Mouse (Mus musculus) G1E (cell line): ENCODE measurements around the gene Chrm1. TPM values are rescaled to one million over a fixed set of nuclear protein-coding genes. Genes with fewer than 3 reads are reported as not detected.

Experiments
- ATAC-seq: 2 replicates; pipeline ENCODE4 v1.8.0; 2016; ENCODE audit warnings: mild to moderate bottlenecking; ENCODE audit not compliant: insufficient number of reproducible peaks, poor library complexity, low FRiP score, severe bottlenecking; ENCODE audit errors: extremely low read depth
- DNase-seq: peaks from one replicate; pipeline ENCODE4 v3.0.0; 2012; ENCODE audit warnings: low spot score
- H3K27me3 ChIP-seq: 2 replicates; pipeline ENCODE4 v1.6.1; 2012; ENCODE audit warnings: mild to moderate bottlenecking, low read length, inconsistent platforms; ENCODE audit not compliant: insufficient read depth
- H3K36me3 ChIP-seq: replicated peaks from 2 replicates; pipeline ENCODE3; 2012; ENCODE audit warnings: mild to moderate bottlenecking, inconsistent platforms
- H3K4me1 ChIP-seq: 2 replicates; pipeline ENCODE4 v1.6.1; 2012; ENCODE audit warnings: low read depth, low read length, inconsistent platforms, mixed read lengths; ENCODE audit not compliant: insufficient read depth
- H3K4me3 ChIP-seq: 2 replicates; pipeline ENCODE4 v1.5.1; 2012; ENCODE audit warnings: low read depth, mild to moderate bottlenecking, inconsistent platforms, low read length, moderate library complexity, mixed read lengths
- H3K9me3 ChIP-seq: replicated peaks from 2 replicates; pipeline ENCODE4 v1.6.1; 2012; ENCODE audit warnings: inconsistent platforms
- CTCF ChIP-seq: IDR thresholded peaks from 2 replicates; pipeline ENCODE4 v1.5.1; 2012; ENCODE audit warnings: low read depth, low read length, inconsistent platforms, mixed read lengths
- GATA1 ChIP-seq: IDR thresholded peaks from 2 replicates; pipeline ENCODE4 v1.6.1; 2012; ENCODE audit warnings: borderline replicate concordance, low read length, inconsistent platforms, mixed read lengths
- GATA2 ChIP-seq: IDR thresholded peaks from 2 replicates; pipeline ENCODE4 v1.6.1; 2012; ENCODE audit warnings: low read depth, low read length, inconsistent platforms, borderline replicate concordance
- POLR2AphosphoS5 ChIP-seq: IDR thresholded peaks from 2 replicates; pipeline ENCODE4 v1.6.1; 2012; ENCODE audit warnings: low read depth, low read length, inconsistent platforms; ENCODE audit not compliant: insufficient replicate concordance
- TAL1 ChIP-seq: conservative IDR thresholded peaks from 2 replicates; pipeline ENCODE4 v1.6.1; 2012; ENCODE audit warnings: low read depth, low read length, inconsistent platforms, mixed read lengths
- polyA plus RNA-seq: library from polyadenylated mRNA; stranded (reverse); fragments of >175 nt; gene quantifications from 2 replicates; pipeline ENCODE4 v1.2.3, GENCODE M21; 2012
- total RNA-seq, 2 experiments: library from RNA; stranded (forward) in 1 of 2; stranded (reverse) in 1 of 2; fragments of 200-1000 nt in 1 of 2; fragments of >200 nt in 1 of 2; fragmentation: Nextera tagmentation in 1 of 2; gene quantifications; 2 replicates each; pipeline ENCODE4 v1.2.3; 2014 to 2017

The Chrm1 gene
- total RNA-seq (2014; fragmentation: Nextera tagmentation) (not detected in 2 replicates), total RNA-seq (2017) (0.06 and 0.11 TPM in 2 replicates), polyA plus RNA-seq (0.01 and 0.02 TPM in 2 replicates)

- H3K4me1 ChIP-seq: peaks cover 83% of the 10 kb centered on the region
- H3K4me3 ChIP-seq: no peak within 1 kb of the TSS
- TF ChIP-seq GATA1 (no peak), POLR2AphosphoS5 (no peak), GATA2 (no peak), TAL1 (no peak)
- H3K9me3 ChIP-seq: no peaks in the 10 kb centered on the region
- DNase-seq (no peak), ATAC-seq (no peak)
- no peaks in the 10 kb centered on the region for H3K27me3 ChIP-seq
- no peaks in the 10 kb centered on the region for H3K36me3 ChIP-seq
Measured at GRCm38 (mm10) chr19:8663360-8663839, at the start of gene Chrm1. Chrm1 (plus strand) TSS chr19:8663789.

GRCm38 (mm10) chr19:8614343-8614742, 49.2 kb upstream of the Chrm1 start:
- no peaks in the 10 kb centered on the region for H3K36me3 ChIP-seq
- TF ChIP-seq POLR2AphosphoS5 (no peak), GATA2 (no peak), GATA1 (no peak), TAL1 (no peak), CTCF (no peak)
- H3K4me1 ChIP-seq: peaks cover 6% of the 10 kb centered on the region; the same call in 1 of the 2 replicates
- no peaks in the 10 kb centered on the region for H3K9me3 ChIP-seq
- ATAC-seq (no peak), DNase-seq (no peak)
- peaks cover 64% of the 10 kb centered on the region for H3K27me3 ChIP-seq
- H3K4me3 ChIP-seq: no peak overlapping the region

- Histone ChIP-seq H3K4me1 (peaks cover 6% of the 10 kb centered on the region; the same call in 1 of the 2 replicates), H3K36me3 (no peaks in the 10 kb centered on the region), H3K9me3 (no peaks in the 10 kb centered on the region), H3K4me3 (no peak overlapping the region), H3K27me3 (peaks cover 65% of the 10 kb centered on the region)
- no peak for TF ChIP-seq GATA1
- no peak for TF ChIP-seq CTCF
- TF ChIP-seq TAL1: no peak
- no peak for TF ChIP-seq POLR2AphosphoS5
- TF ChIP-seq GATA2: no peak
- DNase-seq: no peak
- no peak for ATAC-seq
Measured at GRCm38 (mm10) chr19:8616314-8616713, 47.3 kb upstream of the Chrm1 start.

- peaks cover 67% of the 10 kb centered on the region for H3K27me3 ChIP-seq
- DNase-seq: no peak
- TF ChIP-seq TAL1: no peak
- TF ChIP-seq GATA2: no peak
- TF ChIP-seq POLR2AphosphoS5: no peak
- no peak for TF ChIP-seq CTCF
- no peaks in the 10 kb centered on the region for H3K36me3 ChIP-seq
- no peaks in the 10 kb centered on the region for H3K9me3 ChIP-seq
- ATAC-seq: no peak
- H3K4me1 ChIP-seq: no peaks in the 10 kb centered on the region
- H3K4me3 ChIP-seq: no peak within 1 kb of the TSS
Measured at GRCm38 (mm10) chr19:8617904-8618303, 45.7 kb upstream of the Chrm1 start, which contains the start of gene Slc22a6. Slc22a6 (plus strand) TSS chr19:8618039.

- ATAC-seq (no peak), DNase-seq (no peak)
- Histone ChIP-seq H3K4me1 (no peaks in the 10 kb centered on the region), H3K27me3 (peaks cover 66% of the 10 kb centered on the region), H3K4me3 (no peak overlapping the region), H3K9me3 (no peaks in the 10 kb centered on the region), H3K36me3 (no peaks in the 10 kb centered on the region)
- TF ChIP-seq GATA1 (no peak), CTCF (no peak), POLR2AphosphoS5 (no peak), GATA2 (no peak), TAL1 (no peak)
Measured at GRCm38 (mm10) chr19:8621098-8621497, 42.5 kb upstream of the Chrm1 start.

GRCm38 (mm10) chr19:8630249-8630648, 33.3 kb upstream of the Chrm1 start:
- peaks cover 72% of the 10 kb centered on the region for H3K27me3 ChIP-seq
- DNase-seq (no peak), ATAC-seq (no peak)
- no peak for TF ChIP-seq POLR2AphosphoS5
- no peak for TF ChIP-seq TAL1
- no peak for TF ChIP-seq CTCF
- no peak for TF ChIP-seq GATA1
- no peak for TF ChIP-seq GATA2
- no peak overlapping the region for H3K4me3 ChIP-seq
- H3K9me3 ChIP-seq: peaks cover 2% of the 10 kb centered on the region; the same call in 1 of the 2 replicates
- peaks cover 2% of the 10 kb centered on the region; the same call in 1 of the 2 replicates for H3K4me1 ChIP-seq
- no peaks in the 10 kb centered on the region for H3K36me3 ChIP-seq
